Comparison of ENCODE assay signal across 13 mouse cellular contexts in genomic region chr6:31513726-31514125, GRCm38 (mm10). TPM values are rescaled to one million over a fixed set of nuclear protein-coding genes. Genes with fewer than 3 reads are reported as not detected.
DNase-seq lines count a peak whose midpoint lies in the region; ATAC-seq lines count a peak whose summit lies in the region.
"Had no signal": no experiment of that assay in that cellular context is flagged by ENCODE, and none has a peak within 500 bp of the region (broad histone marks: within the 10 kb centered on the region; RNA-seq: fewer than 3 reads in every experiment).

No protein-coding gene starts in this region.

- DNase-seq in gastrocnemius, postnatal 25 days: peak; percentile 37
- DNase-seq in gastrocnemius, adult 8-10 months (ENCODE audit: low spot score in 2 of 2): no peak
- peak; percentile 61 for DNase-seq in lung, postnatal 36 days
- DNase-seq in lung, postnatal 4 days: no peak
- DNase-seq in adrenal gland, postnatal 36 days: peak; percentile 32 to 45
- no peak for DNase-seq in cerebellum, adult 11-12 months
- DNase-seq: cerebellum, adult 18-20 months; embryo, embryonic 11 days; heart, postnatal 36 days; kidney, adult 11 months; right cerebral cortex, postnatal 4 days had no signal

- ATAC-seq in megakaryocyte-erythroid progenitor cell, adult 5-6 weeks (replicated peaks; ENCODE audit: low FRiP score, low TSS enrichment, poor library complexity, severe bottlenecking): peak; percentile 58; the same call in 1 of the 2 replicates
- ATAC-seq: activated CD4-positive, CD25-positive, alpha-beta regulatory T cell, adult 4 months had no signal

RNA-seq across cellular contexts. Expression of gene Podxl, which starts 50.1 kb away (rescaled TPM):
- 10 to 100 TPM; 18.5 to 28.4 TPM for total RNA-seq in gastrocnemius, postnatal 25 days (2021)
- total RNA-seq in gastrocnemius, adult 8-10 months (2022): 10 to 100 TPM; 16.1 to 22.2 (median 18.0) TPM
- 10 to 100 TPM; 39.4 to 59.5 TPM for total RNA-seq in adrenal gland, postnatal 36 days (2021)
- total RNA-seq in megakaryocyte-erythroid progenitor cell, adult 5-6 weeks (2014; fragmentation: Nextera tagmentation): 0.92 and 1.8 TPM in 2 replicates
- total RNA-seq in megakaryocyte-erythroid progenitor cell, adult 5-6 weeks (2017): 0.23 and 0.72 TPM in 2 replicates

Comparison
In these comparisons a context has a peak if more than half of its experiments do, and no peak if none do; other contexts are left out.
1. DNase-seq: peak in gastrocnemius, postnatal 25 days (single experiment), lung, postnatal 36 days (single experiment) and adrenal gland, postnatal 36 days (2 of 2); none in gastrocnemius, adult 8-10 months (0 of 2), lung, postnatal 4 days (0 of 2) and cerebellum, adult 11-12 months (single experiment).
2. RNA of gene Podxl, which starts 50.1 kb away (total RNA-seq): 39.4 to 59.5 TPM in adrenal gland, postnatal 36 days, 18.5 to 28.4 TPM in gastrocnemius, postnatal 25 days and 16.1 to 22.2 TPM in gastrocnemius, adult 8-10 months; 0.23 to 1.8 TPM in megakaryocyte-erythroid progenitor cell, adult 5-6 weeks; every median in the first group is over 4 times any median in the second.